Mouse (Mus musculus) urinary bladder, postnatal 36 days (tissue): ENCODE results near the gene Ccdc30.

Experiments used
- DNase-seq, 2 experiments: peaks; one replicate each; pipeline ENCODE4 v3.0.0; 2022; ENCODE audit warnings: low spot score in 2 of 2, mixed read lengths in 1 of 2

The Ccdc30 gene

DNA sequence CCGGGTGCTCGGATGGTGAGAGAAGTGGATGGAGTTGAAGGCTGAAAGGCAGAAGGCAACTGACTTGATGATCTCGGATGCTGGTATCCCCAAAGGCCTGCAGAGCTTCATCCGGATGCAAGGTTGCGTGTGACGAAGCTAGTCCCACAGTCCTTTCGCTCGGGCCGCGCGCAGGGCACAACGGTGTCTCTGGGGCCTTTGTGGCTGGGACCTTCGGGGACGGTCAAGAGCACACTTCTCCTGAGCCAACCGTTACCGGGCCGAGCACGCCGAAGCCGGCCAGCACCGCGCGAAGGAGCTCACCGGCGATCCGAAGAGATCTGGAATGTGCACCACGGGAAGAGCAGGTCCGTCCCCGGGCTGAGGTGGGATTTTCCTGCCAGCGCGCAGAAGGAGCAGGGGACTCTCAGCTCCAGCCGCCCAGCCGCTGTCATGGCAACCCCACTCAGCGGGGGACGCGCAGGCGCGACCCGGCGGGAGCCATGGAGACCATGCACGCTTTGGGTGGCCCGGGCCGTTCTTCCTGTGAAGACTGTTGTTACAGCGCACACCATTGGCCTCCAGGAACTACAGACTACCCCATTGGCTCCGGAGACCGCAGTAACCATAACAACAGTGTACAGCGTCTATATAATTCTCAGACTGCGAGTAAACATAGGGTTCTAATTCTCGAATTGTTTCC, at the start of gene Ccdc30:
Ccdc30 (minus strand) TSS at position 450 of the 682 bp plus-strand sequence.
- DNase-seq = peak; percentile 70 to 81

- DNase-seq = no peak
These were observed 48.6 kb upstream of the Ccdc30 start for GRCm38 (mm10) chr4:119463756-119464419.

- DNase-seq = peak in 1 of 2 experiments; percentile 57
These were observed 47.8 kb upstream of the Ccdc30 start for GRCm38 (mm10) chr4:119462858-119463755.

DNA sequence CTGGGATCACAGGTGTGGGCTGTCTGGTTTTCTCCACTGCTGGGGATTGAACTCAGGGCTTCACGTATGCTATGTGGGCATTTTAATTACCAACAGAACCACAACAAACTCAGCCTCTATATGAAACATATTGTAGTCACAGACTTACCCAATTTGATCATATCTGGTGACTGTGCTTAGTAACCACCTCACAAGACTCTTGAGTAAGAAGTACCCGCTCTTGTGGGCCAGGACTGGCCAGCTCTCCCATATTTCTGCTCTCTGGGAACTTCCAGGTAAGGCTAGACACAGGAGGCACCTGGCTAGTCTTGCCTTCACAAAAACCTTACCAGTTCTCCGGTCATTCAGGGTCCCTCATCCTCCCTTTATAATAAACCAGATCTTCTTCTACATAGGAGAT, 47.1 kb upstream of the Ccdc30 start:
- no peak for DNase-seq

GRCm38 (mm10) chr4:119460728-119461141, 45.4 kb upstream of the Ccdc30 start:
- DNase-seq = peak in 1 of 2 experiments; percentile 39

DNA sequence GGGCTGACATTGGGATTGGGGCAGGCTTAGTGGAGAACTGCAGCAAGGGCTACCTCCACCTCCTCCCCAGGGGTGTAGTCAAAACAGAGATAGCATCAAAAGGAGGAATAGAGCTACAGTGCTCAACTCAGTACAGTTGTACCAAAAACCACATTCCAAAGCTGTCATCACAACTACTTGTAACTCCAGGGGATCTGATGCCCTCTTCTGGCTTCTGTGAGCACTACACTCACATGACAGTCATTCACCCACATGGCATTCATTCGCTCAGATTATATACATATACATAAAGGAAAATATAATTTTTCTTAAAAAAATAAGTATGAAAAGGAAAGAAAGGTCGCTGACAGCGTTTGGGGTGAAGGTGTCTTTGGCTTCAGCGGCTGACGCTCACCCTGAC, 45.0 kb upstream of the Ccdc30 start:
- DNase-seq = peak in 1 of 2 experiments; percentile 6

GRCm38 (mm10) chr4:119453533-119453932, 38.2 kb upstream of the Ccdc30 start:
- DNase-seq = no peak

- DNase-seq = no peak
These were observed 37.8 kb upstream of the Ccdc30 start for GRCm38 (mm10) chr4:119453128-119453527.

DNA sequence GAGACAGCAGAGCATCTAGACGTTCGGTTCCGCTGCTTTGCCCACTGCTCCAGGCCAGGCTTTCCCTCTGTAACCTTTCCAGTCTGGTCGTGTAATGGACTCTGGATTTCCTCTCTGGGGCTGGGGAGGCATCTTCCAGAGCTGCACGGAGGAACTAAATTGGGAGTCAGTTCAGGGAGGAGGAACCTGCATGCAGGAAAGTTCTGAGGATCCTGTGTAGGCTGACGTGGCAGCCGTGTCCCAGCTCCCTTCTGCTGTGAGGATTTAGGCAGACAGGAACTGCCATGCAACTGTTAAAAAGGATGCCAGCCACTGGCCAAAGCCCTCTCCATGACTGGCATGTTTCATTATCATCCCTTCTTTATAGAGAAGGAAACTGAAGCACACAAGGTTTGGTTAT, 35.1 kb upstream of the Ccdc30 start:
- no peak for DNase-seq

DNA sequence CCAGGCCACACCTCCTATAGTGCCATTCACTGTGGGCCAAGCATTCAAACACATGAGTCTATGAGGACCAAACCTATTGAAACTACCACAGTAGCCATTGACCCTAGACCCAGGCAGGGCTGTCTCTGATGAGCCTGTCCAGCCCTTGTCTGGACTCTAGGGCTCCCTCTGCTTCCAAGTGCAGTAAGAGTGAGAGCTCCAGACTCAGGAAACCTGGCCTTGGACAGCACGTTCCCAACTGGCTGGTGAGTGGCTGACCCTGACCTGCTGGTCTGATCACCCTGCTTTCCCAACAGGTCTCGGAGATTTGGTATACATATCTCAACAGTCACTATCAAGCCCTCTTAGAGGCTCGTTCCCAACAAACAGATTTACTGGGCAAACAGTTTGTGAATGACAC, 32.5 kb upstream of the Ccdc30 start:
- no peak for DNase-seq

DNA sequence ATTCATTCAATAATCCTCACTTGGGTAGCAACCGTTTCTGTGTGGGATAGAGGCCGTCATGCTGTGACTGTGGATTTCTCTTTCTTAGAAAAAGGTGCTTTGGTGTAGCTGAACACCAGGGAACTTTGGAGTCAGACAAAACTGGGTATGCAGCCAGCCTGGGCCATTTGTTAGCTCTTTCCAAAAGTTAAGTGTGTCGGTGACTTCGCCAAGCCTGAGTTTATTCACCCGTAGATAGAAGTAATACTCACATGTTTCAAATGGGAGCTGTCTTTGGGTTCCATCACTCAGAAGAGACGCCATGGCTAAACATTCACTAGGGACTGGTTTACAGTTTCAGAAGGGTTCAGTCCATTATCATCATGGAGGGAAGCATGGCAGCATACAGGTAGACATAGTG, 31.9 kb upstream of the Ccdc30 start:
- DNase-seq = no peak

DNA sequence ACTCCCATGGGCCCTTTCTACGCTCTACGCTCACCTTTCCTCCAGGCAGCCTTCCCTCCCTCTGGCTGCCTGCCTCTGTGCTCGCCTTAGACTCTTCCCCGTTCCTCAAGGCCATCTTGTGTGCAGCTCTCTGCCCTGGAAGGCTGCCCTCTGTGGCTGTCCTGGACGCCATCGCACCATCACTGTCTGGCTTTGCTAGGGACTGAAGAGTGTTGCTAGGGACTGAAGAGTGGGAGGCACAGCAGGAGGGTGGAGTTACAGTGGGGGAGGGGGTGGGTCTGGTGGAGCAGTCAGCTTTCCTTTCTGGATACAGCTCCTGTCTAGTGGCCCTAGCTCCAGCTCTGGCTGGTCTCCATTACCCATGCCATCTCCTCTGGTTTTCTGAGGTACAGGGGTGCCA, 27.2 kb upstream of the Ccdc30 start:
- DNase-seq = no peak

DNA sequence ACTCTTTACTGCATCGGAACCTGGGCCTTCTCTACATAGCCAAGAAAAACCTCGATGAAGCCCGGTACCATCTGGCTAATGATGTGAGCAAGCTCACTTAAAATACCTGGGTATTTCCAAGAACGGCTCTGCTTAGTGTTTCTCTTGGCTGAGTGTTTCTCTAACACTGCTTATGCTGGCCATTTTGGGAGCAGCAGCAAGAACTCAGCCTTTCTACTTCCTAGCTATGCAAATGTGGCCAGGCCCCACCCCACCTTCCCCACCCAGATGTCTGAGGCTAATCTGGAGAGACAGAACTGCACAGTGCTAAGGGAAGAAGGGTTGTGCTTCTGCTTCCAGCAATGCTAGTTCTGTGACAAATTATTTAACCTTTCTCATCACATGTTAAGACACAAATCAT, 26.5 kb upstream of the Ccdc30 start:
- DNase-seq = no peak

GRCm38 (mm10) chr4:119437936-119438335, 22.6 kb upstream of the Ccdc30 start:
- no peak for DNase-seq

GRCm38 (mm10) chr4:119430678-119431077, 15.4 kb upstream of the Ccdc30 start:
- DNase-seq = peak; percentile 17 to 45

DNA sequence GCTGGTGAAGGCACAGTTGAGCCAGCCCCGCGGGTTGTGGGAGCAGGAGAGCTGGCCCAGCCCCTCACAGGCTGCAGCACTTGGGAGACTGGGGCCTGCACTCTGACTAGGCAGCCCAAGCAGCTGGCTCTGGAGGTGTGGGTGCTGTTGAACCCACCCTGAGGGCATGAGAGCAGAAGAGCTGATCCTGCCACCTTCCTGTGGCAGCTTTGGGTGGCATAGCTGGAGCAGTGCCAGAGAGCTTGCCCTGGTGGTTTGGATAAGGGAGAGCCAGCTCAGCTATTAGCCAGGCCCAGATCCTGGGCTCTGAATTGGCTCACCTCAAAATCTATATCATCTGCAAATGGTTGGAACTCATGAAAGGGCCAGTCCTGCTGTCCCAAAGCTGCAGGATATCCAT, 12.4 kb upstream of the Ccdc30 start:
- DNase-seq = no peak

DNA sequence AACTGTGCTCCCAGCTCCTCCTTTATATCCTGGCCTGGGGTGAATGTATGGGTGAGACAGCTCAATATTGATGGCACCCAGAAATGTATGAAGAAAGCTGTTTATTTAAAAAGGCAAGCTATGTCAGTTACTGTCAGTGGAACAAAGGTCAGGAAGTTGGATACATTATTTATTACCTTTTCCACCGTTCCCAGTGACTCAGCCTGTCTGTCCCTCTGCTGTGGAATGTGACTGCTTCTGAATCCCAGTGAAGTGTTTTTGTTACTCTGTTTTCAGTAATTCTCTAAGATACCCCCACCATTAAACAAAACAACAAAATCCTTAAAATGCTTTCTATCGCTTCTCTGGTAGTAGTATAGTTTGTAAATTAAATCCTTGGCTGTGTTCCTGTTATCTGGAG, 10.3 kb upstream of the Ccdc30 start:
- no peak for DNase-seq

GRCm38 (mm10) chr4:119425077-119425476, 9.8 kb upstream of the Ccdc30 start:
- DNase-seq = no peak

DNA sequence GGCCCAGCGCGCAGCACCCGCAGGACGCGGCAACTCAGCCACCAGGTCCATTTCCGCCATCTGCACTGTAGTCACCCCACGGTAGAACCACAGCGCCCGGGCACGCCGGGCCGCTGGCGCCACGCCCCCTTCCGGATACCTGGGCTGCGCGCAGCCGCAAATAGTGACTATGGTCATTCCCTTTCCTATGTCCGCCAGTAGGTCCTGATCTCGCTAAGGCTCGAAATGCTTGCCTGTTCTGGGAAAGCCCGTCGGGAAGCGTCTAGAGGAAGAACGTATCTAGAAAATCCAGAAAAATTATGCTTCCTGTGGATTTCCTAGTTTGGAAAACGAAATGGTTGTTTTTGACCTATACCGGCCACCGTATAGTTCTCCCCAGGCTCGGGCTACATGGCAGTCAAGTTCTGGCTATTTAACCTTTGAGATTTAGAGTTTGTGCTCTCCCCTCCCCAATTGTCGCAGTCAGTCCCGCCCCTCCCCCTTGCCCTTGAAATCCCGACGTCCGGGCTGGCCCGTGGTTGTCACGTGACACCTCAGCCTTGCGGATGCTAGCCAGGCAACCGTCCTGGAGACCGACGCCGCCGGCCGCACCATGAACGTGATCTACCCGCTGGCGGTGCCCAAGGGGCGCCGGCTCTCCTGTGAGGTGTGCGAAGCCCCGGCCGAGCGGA, 7.1 kb upstream of the Ccdc30 start, which contains the start of the genes Ppcs and Zmynd12:
Ppcs (minus strand) TSS at position 127 of the 671 bp plus-strand sequence.
Zmynd12 (plus strand) TSS at position 521 of the 671 bp plus-strand sequence.
- peak; percentile 86 to 92 for DNase-seq

- no peak for DNase-seq
These were observed 6.6 kb upstream of the Ccdc30 start for GRCm38 (mm10) chr4:119421921-119422293.

DNA sequence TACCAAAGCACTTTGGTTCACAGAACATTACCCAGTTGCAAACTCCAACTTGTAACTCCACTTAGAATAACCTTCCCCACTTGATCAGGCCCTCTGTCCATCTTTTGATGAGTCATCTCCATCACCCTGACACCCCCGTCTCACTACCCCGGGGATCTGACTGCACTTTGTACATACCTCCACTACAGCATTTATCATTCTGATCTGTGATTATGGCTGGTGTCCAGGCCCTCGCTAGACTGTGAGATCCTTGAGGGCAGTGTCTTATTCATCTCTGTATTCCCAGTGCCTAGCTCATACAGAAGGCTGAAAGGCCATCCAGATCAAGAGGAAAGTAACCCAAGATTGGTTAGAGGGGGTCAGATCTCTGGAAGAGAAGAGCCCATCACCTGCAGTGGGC, 5.9 kb upstream of the Ccdc30 start:
- DNase-seq = no peak

GRCm38 (mm10) chr4:119417894-119418293, 2.6 kb upstream of the Ccdc30 start:
- DNase-seq = no peak
